Mouse (Mus musculus): ENCODE results near the gene Zpbp2. TPM values are rescaled to one million over a fixed set of nuclear protein-coding genes. Genes with fewer than 3 reads are reported as not detected.

The Zpbp2 gene
- polyA plus RNA-seq (2012; rRNA removed): 0.07 TPM in 1 of 2 replicates, not detected in the other

GRCm38 (mm10) chr11:98550975-98551828, at the start of gene Zpbp2:
Gene Zpbp2, plus strand, starts transcription at chr11:98551097.

GRCm38 (mm10) chr11:98545711-98546231, 5.1 kb upstream of the Zpbp2 start, which contains the start of gene Ikzf3:
Gene Ikzf3, minus strand, starts transcription at chr11:98546031.

GRCm38 (mm10) chr11:98586892-98587563, 36.1 kb downstream of the Zpbp2 start, which contains the start of gene Ormdl3:
Gene Ormdl3, minus strand, starts transcription at chr11:98587368.

GRCm38 (mm10) chr11:98597991-98598390, 47.1 kb downstream of the Zpbp2 start, which contains the start of gene Lrrc3c:
Gene Lrrc3c, plus strand, starts transcription at chr11:98598291.

Other genes with a start within 250 kb of the Zpbp2 start
- gene Neurod2, start 221.4 kb upstream of the Zpbp2 start, polyA plus RNA-seq (2012; rRNA removed): 0.05 TPM in 1 of 2 replicates, not detected in the other
- 327 and 357 TPM in 2 replicates for gene Ppp1r1b, start 202.7 kb upstream of the Zpbp2 start, polyA plus RNA-seq (2012; rRNA removed)
- gene Stard3, start 192.7 kb upstream of the Zpbp2 start, polyA plus RNA-seq (2012; rRNA removed): 156 and 194 TPM in 2 replicates
- 0.90 and 0.94 TPM in 2 replicates for gene Tcap, start 167.3 kb upstream of the Zpbp2 start, polyA plus RNA-seq (2012; rRNA removed)
- gene Pnmt, start 164.6 kb upstream of the Zpbp2 start, polyA plus RNA-seq (2012; rRNA removed): not detected in 2 replicates
- gene Pgap3, start 150.6 kb upstream of the Zpbp2 start, polyA plus RNA-seq (2012; rRNA removed): 53.6 and 64.8 TPM in 2 replicates
- 115 and 133 TPM in 2 replicates for gene Erbb2, start 138.6 kb upstream of the Zpbp2 start, polyA plus RNA-seq (2012; rRNA removed)
- 70.4 and 77.0 TPM in 2 replicates for gene Mien1, start 112.1 kb upstream of the Zpbp2 start, polyA plus RNA-seq (2012; rRNA removed)
- 120 and 136 TPM in 2 replicates for gene Grb7, start 104.7 kb upstream of the Zpbp2 start, polyA plus RNA-seq (2012; rRNA removed)
- gene Ikzf3, start 5.1 kb upstream of the Zpbp2 start, polyA plus RNA-seq (2012; rRNA removed): 2.0 and 3.7 TPM in 2 replicates
- gene Ormdl3, start 36.3 kb downstream of the Zpbp2 start, polyA plus RNA-seq (2012; rRNA removed): 45.6 and 52.7 TPM in 2 replicates
- gene Lrrc3c, start 47.2 kb downstream of the Zpbp2 start, polyA plus RNA-seq (2012; rRNA removed): not detected in 2 replicates
- not detected in 2 replicates for gene Gm12355, start 74.6 kb downstream of the Zpbp2 start, polyA plus RNA-seq (2012; rRNA removed)
- gene Gsdma3, start 75.3 kb downstream of the Zpbp2 start, polyA plus RNA-seq (2012; rRNA removed): not detected in 2 replicates
- gene Gsdma2, start 95.7 kb downstream of the Zpbp2 start, polyA plus RNA-seq (2012; rRNA removed): not detected in 2 replicates
- gene Gsdma, start 113.3 kb downstream of the Zpbp2 start, polyA plus RNA-seq (2012; rRNA removed): 0.69 and 0.73 TPM in 2 replicates
- gene Psmd3, start 131.5 kb downstream of the Zpbp2 start, polyA plus RNA-seq (2012; rRNA removed): 141 and 155 TPM in 2 replicates
- gene Csf3, start 150.2 kb downstream of the Zpbp2 start, polyA plus RNA-seq (2012; rRNA removed): 0.15 TPM in 1 of 2 replicates, not detected in the other
- 55.2 and 59.0 TPM in 2 replicates for gene Med24, start 178.3 kb downstream of the Zpbp2 start, polyA plus RNA-seq (2012; rRNA removed)
- 92.5 and 95.9 TPM in 2 replicates for gene Thra, start 189.5 kb downstream of the Zpbp2 start, polyA plus RNA-seq (2012; rRNA removed)
- gene Nr1d1, start 224.2 kb downstream of the Zpbp2 start, polyA plus RNA-seq (2012; rRNA removed): 109 and 137 TPM in 2 replicates
- gene Msl1, start 244.4 kb downstream of the Zpbp2 start, polyA plus RNA-seq (2012; rRNA removed): 41.3 and 41.4 TPM in 2 replicates